Mouse (Mus musculus) midbrain, embryonic 12.5 days (tissue): ENCODE results near the gene Calhm2. TPM values are rescaled to one million over a fixed set of nuclear protein-coding genes. Genes with fewer than 3 reads are reported as not detected.

ENCODE experiments used
- polyA plus RNA-seq: library from polyadenylated mRNA; unstranded; fragments of >200 nt; fragmentation: Nextera tagmentation; extraction: Ambion mirVana; gene quantifications from 2 replicates; pipeline ENCODE4 v1.2.1, GENCODE M21; 2016

Calhm2 gene
- polyA plus RNA-seq, 1 experiment from 2014 or later: 2.3 TPM

Other genes with a start within 250 kb of the Calhm2 start
- 368 and 390 TPM in 2 replicates for gene Ina, start 123.6 kb downstream of the Calhm2 start, polyA plus RNA-seq
- gene Nt5c2, start 123.1 kb downstream of the Calhm2 start, polyA plus RNA-seq: 79.8 and 84.8 TPM in 2 replicates
- 32.6 and 33.8 TPM in 2 replicates for gene Pcgf6, start 87.4 kb downstream of the Calhm2 start, polyA plus RNA-seq
- gene Taf5, start 70.5 kb downstream of the Calhm2 start, polyA plus RNA-seq: 11.6 and 12.1 TPM in 2 replicates
- gene Usmg5, start 47.6 kb downstream of the Calhm2 start, polyA plus RNA-seq: 1,210 and 1,249 TPM in 2 replicates
- gene Pdcd11, start 47.5 kb downstream of the Calhm2 start, polyA plus RNA-seq: 10.6 and 12.9 TPM in 2 replicates
- gene Calhm1, start 6.0 kb upstream of the Calhm2 start, polyA plus RNA-seq: not detected in 2 replicates
- not detected in 2 replicates for gene Calhm3, start 19.5 kb upstream of the Calhm2 start, polyA plus RNA-seq
- 4.8 and 5.2 TPM in 2 replicates for gene Neurl1a, start 40.5 kb upstream of the Calhm2 start, polyA plus RNA-seq